Mouse (Mus musculus) layer of hippocampus, postnatal 10 days (tissue): ENCODE results near the gene Fndc9. TPM values are rescaled to one million over a fixed set of nuclear protein-coding genes. Genes with fewer than 3 reads are reported as not detected.

Experiments used
- DNase-seq, 2 experiments: peaks; one replicate each; pipeline ENCODE4 v3.0.0; 2021; ENCODE audit warnings: low spot score in 2 of 2
- long read RNA-seq: library from polyadenylated mRNA; stranded (forward); transcript quantifications from one replicate; pipeline ENCODE4 v2.0.0, GENCODE M21; 2023
- total RNA-seq, 2 experiments: library from RNA; stranded (reverse); gene quantifications; 2 replicates each; pipeline ENCODE4 v1.2.3; 2021

Gene Fndc9
- total RNA-seq = 1 to 10 TPM; 6.2 to 7.5 TPM
- long read RNA-seq, partial matches to known transcripts = 0 of 29 reads
- long read RNA-seq, other reads (novel, unspliced or antisense) = 27 of 29 reads

DNA sequence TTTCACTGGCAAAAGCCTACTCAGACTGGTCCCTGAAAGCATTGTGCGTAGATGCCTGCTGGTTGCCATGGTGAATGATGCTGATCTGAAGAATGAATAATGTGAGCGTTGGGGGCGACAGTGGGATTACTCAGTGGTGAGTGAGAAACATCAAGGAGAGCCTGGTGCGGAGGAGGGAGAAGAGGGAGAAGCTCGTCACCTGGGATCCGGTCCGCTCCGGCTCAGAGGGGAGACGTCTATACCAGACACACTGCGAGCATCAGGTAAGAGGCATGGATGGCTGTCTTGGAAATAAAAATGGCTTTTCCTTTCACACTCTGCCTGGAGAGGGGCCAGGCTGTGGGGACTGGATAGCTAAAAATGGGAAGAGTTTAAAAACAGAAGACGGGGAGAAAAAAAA lies at the start of gene Fndc9:
TSS of gene Fndc9 (plus strand) at position 198 of the 400 bp plus-strand sequence.
- DNase-seq = peak in 1 of 2 experiments; percentile 46

- DNase-seq = no peak
Measured at GRCm38 (mm10) chr11:46188283-46188682, 47.0 kb upstream of the Fndc9 start.

DNA sequence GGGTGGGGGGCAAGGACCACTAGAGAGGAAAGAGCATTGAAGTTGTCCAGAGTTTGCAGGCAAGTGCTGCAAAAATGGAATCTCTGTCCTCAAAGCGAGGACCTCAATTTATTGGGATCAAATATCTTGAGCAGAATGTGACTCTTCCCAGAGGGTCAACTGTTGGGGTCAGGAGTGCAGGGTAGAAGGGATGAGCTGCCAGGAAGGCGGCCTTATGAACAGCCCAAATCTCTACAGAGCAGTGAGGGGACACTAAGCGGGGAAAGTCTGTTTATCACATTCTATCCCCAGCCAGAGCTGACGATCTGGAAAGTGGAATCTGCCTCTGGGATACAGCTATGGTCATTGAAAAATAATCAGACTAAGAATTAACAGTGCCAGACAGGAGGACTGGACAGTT lies 41.2 kb upstream of the Fndc9 start:
- DNase-seq = no peak

DNA sequence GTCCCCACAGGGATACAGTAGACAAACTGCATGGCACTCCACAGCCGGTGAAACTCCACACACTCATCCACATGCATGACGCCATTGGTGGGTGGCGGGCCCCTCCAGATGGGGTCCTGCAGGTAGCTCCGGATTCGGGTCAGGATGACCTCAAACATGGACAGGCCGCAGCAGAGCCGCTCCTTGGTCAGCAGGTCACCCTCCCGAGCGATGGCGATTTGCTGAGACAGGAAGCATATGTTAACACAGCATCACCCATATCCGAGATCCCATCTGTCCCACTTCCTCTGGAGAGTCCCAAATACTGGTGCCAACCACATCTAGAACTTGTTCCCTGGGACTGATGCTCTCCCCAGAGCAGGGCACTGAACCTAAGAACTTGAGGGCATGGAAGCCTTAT lies 34.7 kb upstream of the Fndc9 start:
- no peak for DNase-seq

- DNase-seq = peak in 1 of 2 experiments; percentile 37
Measured at GRCm38 (mm10) chr11:46201636-46202546, 33.4 kb upstream of the Fndc9 start.

- no peak for DNase-seq
Measured at GRCm38 (mm10) chr11:46202547-46202887, 32.8 kb upstream of the Fndc9 start.

GRCm38 (mm10) chr11:46204841-46205240 lies 30.5 kb upstream of the Fndc9 start:
- DNase-seq = no peak

- DNase-seq = no peak
Measured at GRCm38 (mm10) chr11:46205639-46206409, 29.5 kb upstream of the Fndc9 start.

DNA sequence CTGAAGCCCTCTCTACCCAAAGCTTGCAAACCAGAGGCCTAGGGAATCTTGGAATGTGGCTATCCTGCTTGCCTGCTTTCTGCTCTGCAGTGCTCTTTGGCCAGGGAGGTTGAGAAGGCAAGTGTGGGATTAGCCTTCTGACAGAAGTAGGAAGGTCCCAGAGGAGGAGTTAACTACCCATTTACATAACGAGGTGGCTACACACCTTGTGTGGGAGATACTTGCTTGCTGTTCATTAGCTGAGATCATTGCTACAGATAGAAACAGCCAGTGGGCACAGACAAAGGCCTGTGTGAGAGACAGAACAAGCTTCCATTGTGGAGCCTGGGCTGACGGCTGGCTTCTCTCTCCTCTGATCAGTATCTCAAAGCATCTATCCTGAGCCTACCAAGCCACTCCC lies 25.4 kb upstream of the Fndc9 start:
- DNase-seq = no peak

DNA sequence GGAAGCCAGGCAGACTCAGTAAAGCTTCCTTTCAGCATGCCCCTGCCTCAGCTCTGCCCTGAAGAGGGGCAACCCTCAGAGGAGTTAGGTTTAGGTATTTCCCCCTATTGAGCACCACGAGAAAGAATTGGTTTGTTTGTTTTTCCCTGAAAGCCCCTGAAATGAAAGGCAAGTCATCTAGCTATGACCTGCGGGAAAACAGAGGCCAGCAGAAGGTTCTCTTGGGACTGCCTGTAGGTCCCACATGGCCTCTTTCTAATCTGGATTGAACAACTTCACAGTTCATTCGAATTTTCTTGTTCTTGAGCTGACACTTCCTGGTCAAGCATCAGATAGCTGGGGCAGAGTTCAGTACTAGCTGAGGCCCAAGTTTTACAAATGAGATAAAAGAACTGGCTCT lies 23.5 kb upstream of the Fndc9 start:
- no peak for DNase-seq

DNA sequence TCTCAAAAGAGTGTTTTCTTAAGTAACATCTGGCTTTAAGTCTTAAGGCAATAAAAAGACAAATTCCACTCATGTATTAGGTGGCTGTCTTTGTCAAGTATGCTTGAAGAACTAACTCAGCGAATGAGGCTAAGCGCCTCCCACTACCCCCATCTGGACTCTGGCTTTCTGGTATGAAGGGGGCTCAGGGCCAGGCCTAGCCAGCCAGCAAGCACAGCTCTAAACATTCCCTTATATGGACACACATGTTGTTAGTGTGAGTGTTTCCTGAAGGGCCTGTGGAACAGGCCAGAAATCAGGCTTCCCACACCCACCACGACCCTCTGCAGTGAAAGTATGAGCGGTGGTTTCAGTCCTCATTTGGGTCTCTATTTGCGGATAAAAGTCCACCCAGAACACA lies 21.5 kb upstream of the Fndc9 start:
- no peak for DNase-seq

- DNase-seq = no peak
Measured at GRCm38 (mm10) chr11:46214368-46215230, 20.7 kb upstream of the Fndc9 start.

DNA sequence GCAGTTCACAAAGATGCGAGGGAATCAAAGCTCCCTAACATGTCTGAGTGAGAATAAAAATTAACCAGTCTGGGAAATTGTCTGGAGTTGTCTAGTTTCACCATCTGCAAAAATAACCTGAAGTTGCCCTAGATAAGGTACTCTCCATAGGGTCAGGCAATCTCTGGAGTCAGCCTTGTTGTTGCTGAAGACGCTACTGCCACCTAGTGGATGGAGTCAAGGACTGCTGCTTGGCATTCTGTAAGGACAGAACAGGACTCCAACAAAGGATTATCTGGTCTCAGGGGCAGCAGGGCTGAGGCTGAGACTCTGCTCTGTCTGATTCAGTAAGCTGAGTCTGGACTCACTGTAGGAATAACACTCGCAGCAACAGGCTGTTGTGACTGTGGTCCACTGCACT lies 20.0 kb upstream of the Fndc9 start:
- DNase-seq = peak; percentile 52 to 58

DNA sequence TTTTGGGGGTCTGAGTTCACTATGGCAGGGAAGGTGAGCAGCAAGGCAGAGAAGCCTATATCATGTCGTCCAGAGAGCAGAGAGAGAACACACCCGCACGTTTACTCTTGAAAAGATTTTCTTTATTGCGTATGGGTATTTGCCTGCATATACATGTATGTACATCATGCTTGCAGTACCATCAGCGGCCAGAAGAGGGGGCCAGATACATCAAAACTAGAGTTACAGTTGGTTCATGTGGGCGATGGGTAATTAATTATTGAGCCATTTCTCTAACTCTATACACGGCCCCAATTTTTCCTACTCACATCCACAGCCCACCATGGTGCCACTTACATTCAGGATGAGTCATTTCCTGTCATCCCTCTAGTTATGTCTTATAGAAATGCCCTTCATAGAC lies 18.7 kb upstream of the Fndc9 start:
- peak; percentile 50 to 52 for DNase-seq

GRCm38 (mm10) chr11:46217686-46218085 lies 17.6 kb upstream of the Fndc9 start:
- no peak for DNase-seq

DNA sequence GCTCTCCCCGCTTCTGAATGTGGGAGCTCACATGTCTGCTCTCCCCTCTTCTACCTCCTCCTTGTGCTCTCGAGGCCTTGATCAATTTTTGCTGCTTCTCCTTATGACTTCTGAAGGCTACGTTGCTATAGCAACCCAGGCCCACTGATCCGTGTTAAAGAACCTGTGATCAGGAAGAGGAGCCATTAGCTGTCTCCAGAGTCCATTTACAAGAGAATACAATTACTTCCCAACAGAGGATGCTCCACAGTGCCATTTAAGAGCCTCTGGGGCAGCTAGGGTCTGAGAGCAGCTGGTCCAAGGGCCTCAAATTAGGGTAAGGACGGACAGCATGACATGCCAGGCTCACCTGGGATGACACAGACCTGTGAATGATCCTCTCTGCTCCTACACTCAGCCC lies 16.7 kb upstream of the Fndc9 start:
- no peak for DNase-seq

DNA sequence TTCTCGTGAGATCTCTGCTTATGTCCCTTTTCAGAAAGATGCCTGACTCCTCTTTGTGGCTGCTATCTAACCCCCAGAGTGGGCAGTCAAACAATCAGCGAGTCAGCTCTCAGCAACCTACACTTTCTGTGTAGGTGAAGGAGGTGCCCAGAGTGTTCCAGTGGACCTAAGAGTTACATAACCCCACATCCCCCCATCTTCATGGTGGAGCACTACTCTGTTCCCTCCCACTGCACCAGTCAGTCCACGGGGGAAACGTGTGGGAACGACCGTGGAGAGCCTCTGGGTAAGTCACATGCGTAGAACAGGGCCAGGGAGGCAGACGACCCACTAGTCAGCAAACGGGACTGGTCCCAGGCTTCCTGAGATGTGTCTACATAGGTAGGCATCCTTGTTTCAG lies 16.0 kb upstream of the Fndc9 start:
- no peak for DNase-seq

DNA sequence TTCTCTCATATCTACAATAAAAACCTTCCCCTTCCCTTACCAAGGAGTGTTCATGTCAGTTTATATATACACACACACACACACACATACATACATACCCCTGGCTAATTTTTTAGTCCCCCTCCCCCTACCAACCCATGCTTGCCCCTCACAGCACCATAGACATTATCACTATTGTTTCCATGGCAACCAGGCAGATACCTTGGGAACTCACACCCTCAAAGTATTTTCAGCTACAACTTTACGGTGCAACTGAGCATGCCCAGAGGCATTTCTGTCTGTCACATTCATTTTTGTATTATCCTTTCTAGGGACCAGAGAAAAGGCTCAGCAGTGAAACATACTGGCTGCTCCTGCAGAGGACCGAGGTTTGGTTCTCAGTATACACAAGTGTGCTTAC lies 15.1 kb upstream of the Fndc9 start:
- no peak for DNase-seq

DNA sequence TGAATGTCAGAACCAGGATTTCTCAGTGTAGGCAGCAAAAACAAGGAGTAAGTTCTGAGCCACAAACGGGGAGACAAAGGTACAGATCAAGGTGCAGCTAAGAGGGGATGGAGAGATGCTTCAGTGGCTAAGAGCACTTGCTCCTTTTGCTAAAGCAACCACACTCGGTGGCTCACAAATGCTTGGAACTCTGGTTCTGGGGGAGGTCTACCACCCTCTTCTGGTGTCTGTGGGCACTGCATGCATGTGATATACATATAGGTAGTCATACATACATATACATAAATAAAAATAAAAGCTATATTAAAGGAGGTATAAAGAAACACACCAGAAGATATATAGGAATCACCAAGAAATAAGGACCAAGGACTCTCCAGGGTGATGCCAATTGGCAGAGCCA lies 11.8 kb upstream of the Fndc9 start:
- no peak for DNase-seq

DNA sequence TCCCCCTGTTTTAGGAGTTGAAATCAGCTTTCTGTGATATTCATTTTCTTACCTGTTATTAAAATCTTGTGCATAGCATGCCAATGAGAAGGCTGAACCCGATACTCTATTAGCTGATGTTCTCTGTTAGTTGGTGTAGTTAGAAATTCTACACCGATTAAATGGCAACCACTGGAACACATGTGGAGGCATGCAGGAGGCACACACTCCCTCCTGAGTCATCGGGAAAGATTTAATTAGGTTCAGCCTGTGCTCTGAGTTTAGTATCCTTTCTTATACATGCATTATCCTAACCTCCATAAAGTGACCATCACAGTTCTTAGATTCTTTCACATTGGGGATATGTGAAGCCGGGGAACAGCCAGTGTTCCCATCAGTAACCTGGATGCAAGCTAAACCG lies 10.0 kb upstream of the Fndc9 start:
- no peak for DNase-seq

- no peak for DNase-seq
Measured at GRCm38 (mm10) chr11:46230184-46230583, 5.1 kb upstream of the Fndc9 start.
